Mouse (Mus musculus): ENCODE measurements at regions not wholly inside any gene's neighbourhood (a gene's known extent, or its start where the extent isn't known, plus 50 kb on each side); places are given as distances from the start of the nearest gene placed in this dataset.

DNA sequence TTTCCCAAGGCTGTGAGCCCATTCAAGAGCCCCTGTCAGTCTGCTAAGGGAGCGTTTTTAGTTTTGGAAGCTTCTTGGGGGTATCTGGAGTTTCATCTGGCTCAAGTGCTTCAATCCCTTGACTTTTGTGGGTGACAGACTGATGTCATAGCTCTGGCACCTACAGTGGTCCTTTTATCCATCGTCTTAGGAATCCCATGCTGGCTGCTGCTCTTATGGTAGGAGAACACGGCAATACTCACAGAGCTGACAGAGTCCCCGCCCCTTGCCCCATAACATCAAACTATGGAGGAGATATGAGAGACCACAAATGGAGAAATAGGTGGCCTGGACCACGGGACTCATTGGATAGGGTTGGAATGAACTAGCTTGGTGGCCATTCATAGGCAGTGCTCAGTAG, 68.0 kb upstream of the Wnt7b start:
- Histone ChIP-seq H3K27me3 (replicated peaks; ENCODE audit: control insufficient read depth, insufficient read depth, low read length) (peaks cover 70% of the 10 kb centered on the region), H3K4me1 (replicated peaks; ENCODE audit: control insufficient read depth, insufficient read depth, low read length) (peaks cover 4% of the 10 kb centered on the region), H3K4me2 (no peak overlapping the region)

DNA sequence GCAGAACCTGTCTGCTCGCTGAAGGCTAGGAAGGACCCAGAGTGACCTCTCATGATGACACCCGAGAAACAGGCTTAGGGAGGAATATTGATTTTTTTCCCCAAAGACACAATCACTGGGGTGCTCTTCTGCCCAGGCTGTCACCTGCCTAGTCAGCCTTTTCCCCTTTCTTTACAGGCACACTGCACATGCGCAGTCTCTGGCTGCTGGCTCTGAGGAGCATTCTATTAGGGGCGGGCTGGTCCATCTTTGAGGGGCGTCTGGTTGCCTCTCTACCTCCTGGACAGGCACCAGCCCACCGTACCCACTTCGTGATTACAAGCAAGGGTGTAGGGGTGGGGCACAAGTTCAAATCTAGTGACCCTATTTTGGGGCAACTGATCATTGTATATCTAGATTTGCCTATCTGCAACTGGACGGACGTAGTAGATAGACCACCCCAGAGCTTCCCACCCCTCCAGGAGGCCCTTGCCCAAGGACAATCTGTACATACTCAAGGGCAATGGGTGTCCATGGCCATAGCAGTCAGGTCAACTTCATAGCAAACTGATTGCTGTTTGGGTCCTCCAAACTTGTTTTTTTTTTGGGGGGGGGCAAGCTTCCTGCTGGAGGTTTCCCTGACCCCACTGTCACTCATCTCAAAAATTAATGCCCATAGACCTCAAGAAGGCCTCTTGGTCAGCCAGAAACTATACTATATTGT, 69.6 kb upstream of the Wnt7b start:
- no peak for DNase-seq (ENCODE audit: low spot score)
- ATAC-seq (replicated peaks; ENCODE audit: low FRiP score), result no peak
- no peaks in the 10 kb centered on the region; the same call in 1 of the 2 replicates for H3K4me1 ChIP-seq (replicated peaks; ENCODE audit: control insufficient read depth, insufficient read depth, low read length)
- H3K9me3 ChIP-seq (ENCODE audit: control insufficient read depth, low read length), result no peaks in the 10 kb centered on the region
- no peaks in the 10 kb centered on the region for H3K36me3 ChIP-seq (ENCODE audit: control insufficient read depth, insufficient read depth, low read length)
- no peak overlapping the region for H3K27ac ChIP-seq (ENCODE audit: low read depth, low read length)
- WGBS, result 74% methylated on average over 9 of the region's 9 CpGs
- H3K9ac ChIP-seq (ENCODE audit: low read depth, low read length), result no peak overlapping the region
- no peak overlapping the region for H3K4me3 ChIP-seq (ENCODE audit: low read depth, low read length)
- H3K27me3 ChIP-seq (replicated peaks; ENCODE audit: control insufficient read depth, insufficient read depth, low read length), result peaks cover 64% of the 10 kb centered on the region
- H3K4me2 ChIP-seq, result no peak overlapping the region

More for the DNA sequence above, 68.0 kb upstream of the Wnt7b start:
- no peak for ATAC-seq (replicated peaks; ENCODE audit: low FRiP score)
- H3K4me3 ChIP-seq (ENCODE audit: low read depth, low read length), result no peak overlapping the region
- H3K9ac ChIP-seq (ENCODE audit: low read depth, low read length), result no peak overlapping the region
- no peak for DNase-seq (ENCODE audit: low spot score)
- H3K27ac ChIP-seq (ENCODE audit: low read depth, low read length), result no peak overlapping the region
- no peaks in the 10 kb centered on the region for H3K9me3 ChIP-seq (ENCODE audit: control insufficient read depth, low read length)
- no peaks in the 10 kb centered on the region for H3K36me3 ChIP-seq (ENCODE audit: control insufficient read depth, insufficient read depth, low read length)
- 67% methylated on average over 5 of the region's 5 CpGs for WGBS

- 84% methylated on average over 5 of the region's 5 CpGs for WGBS
- Histone ChIP-seq H3K4me3 (ENCODE audit: low read depth, low read length) (no peak overlapping the region), H3K4me1 (replicated peaks; ENCODE audit: control insufficient read depth, insufficient read depth, low read length) (no peaks in the 10 kb centered on the region; the same call in 1 of the 2 replicates), H3K27ac (ENCODE audit: low read depth, low read length) (no peak overlapping the region), H3K9me3 (ENCODE audit: control insufficient read depth, low read length) (no peaks in the 10 kb centered on the region), H3K27me3 (replicated peaks; ENCODE audit: control insufficient read depth, insufficient read depth, low read length) (peaks cover 65% of the 10 kb centered on the region), H3K4me2 (no peak overlapping the region), H3K36me3 (ENCODE audit: control insufficient read depth, insufficient read depth, low read length) (no peaks in the 10 kb centered on the region), H3K9ac (ENCODE audit: low read depth, low read length) (no peak overlapping the region)
- ATAC-seq (replicated peaks; ENCODE audit: low FRiP score) (no peak), DNase-seq (ENCODE audit: low spot score) (no peak)
Observed at GRCm38 (mm10) chr15:85652431-85652830, 70.2 kb upstream of the Wnt7b start.

DNA sequence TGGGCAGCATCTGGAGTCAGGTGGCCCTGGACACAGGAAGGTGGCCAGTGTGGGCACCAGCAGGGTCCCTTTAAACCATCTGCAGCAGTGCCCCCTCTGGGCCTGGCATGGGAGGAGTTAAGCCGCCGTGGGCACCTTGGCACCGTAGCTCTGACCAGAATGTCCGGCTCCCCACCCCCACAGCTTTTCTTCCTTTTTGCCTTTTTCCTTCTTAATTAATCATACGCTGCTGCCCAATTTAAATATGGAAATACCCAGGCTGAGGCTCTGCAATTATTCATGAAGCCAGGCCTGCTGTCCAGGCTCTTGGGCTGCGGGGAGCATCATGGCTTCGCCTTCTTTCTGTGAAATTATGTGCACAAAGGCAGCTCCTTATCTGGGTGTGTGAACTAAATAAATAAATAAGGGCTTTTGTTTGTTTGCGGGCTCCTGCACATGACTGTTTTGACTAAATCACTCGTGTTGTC, 70.6 kb upstream of the Wnt7b start:
- H3K4me3 ChIP-seq (ENCODE audit: low read depth, low read length), result no peak overlapping the region
- peaks cover 64% of the 10 kb centered on the region for H3K27me3 ChIP-seq (replicated peaks; ENCODE audit: control insufficient read depth, insufficient read depth, low read length)
- no peak overlapping the region for H3K27ac ChIP-seq (ENCODE audit: low read depth, low read length)
- no peak for ATAC-seq (replicated peaks; ENCODE audit: low FRiP score)
- H3K4me2 ChIP-seq, result no peak overlapping the region
- no peak overlapping the region for H3K9ac ChIP-seq (ENCODE audit: low read depth, low read length)
- H3K9me3 ChIP-seq (ENCODE audit: control insufficient read depth, low read length), result no peaks in the 10 kb centered on the region
- no peak for DNase-seq (ENCODE audit: low spot score)
- H3K36me3 ChIP-seq (ENCODE audit: control insufficient read depth, insufficient read depth, low read length), result no peaks in the 10 kb centered on the region
- no peaks in the 10 kb centered on the region; the same call in 1 of the 2 replicates for H3K4me1 ChIP-seq (replicated peaks; ENCODE audit: control insufficient read depth, insufficient read depth, low read length)
- 77% methylated on average over 9 of the region's 9 CpGs for WGBS

DNA sequence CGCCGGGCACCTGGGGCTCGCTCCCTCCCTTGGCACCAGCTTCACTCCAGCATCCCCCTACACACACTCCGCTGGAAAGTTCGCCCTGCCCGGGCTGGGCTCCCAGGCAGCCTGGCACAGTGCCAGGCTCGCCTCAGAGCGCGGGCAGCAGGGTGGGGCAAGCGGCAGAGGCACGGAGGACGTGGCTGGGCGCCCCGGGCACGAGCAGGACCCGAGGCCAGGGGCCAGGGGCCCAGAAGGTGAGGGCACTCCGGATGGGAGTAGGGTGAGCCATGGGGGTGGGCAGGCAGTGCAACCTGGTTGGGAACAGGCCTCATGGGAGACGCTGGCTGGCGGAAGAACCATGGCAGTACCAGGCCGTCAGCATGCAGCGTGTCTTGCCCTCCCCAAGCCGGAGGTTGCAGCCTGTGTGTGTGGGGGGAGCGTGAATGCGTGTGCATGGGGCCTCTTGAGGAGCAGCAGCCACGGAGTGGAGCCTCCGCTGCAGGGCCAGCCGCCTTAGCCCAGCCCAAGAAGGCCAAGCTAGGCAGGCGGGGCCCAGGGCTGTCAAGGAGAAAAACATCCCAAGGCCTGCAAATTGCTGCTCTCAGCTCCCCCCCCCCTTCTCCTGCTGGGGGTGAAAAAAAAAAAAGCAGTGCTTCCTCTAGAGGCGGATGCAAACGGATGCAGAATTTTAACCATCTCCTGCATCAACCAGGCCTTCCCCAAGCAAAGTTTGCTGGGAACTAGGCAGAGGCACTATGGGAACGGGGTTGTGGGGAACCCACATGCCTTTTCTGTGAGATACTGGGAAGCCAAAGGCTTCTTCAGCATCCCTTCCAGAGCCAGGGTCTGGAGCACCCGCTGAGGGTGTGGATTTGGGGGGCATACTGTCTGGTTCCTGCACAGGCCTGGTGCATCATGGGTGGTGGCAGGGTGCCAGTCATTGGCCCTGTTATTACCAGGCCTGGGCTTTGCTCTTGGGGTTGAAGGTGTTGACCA, 71.4 kb upstream of the Wnt7b start:
- no peaks in the 10 kb centered on the region; the same call in 1 of the 2 replicates for H3K4me1 ChIP-seq (replicated peaks; ENCODE audit: control insufficient read depth, insufficient read depth, low read length)

DNA sequence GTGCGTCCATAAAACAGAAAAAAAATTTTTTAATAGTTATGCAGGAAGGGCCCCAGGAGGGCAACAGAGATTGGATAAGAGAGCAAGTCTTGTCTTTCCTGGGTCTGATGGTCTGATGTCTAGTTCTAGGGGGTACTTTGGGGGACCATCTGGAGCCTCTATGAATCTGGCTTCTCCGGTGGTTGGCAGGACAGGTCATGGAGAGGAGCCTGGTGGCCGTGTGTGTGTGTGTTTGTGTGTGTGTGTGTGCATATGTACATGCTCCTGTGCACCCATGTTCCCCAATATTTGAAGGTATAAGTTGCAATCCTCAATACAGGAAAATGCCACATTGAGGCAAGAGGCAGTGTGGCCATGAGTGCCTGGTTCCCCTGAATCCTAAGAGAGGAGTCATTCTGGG, 72.5 kb upstream of the Wnt7b start:
- no peak overlapping the region for H3K27ac ChIP-seq (ENCODE audit: low read depth, low read length)
- DNase-seq (ENCODE audit: low spot score) (no peak), ATAC-seq (replicated peaks; ENCODE audit: low FRiP score) (no peak)
- H3K9me3 ChIP-seq (ENCODE audit: control insufficient read depth, low read length), result no peaks in the 10 kb centered on the region
- no peak overlapping the region for H3K9ac ChIP-seq (ENCODE audit: low read depth, low read length)
- H3K4me2 ChIP-seq, result no peak overlapping the region
- no peaks in the 10 kb centered on the region for H3K36me3 ChIP-seq (ENCODE audit: control insufficient read depth, insufficient read depth, low read length)
- no peaks in the 10 kb centered on the region; the same call in 1 of the 2 replicates for H3K4me1 ChIP-seq (replicated peaks; ENCODE audit: control insufficient read depth, insufficient read depth, low read length)
- peaks cover 73% of the 10 kb centered on the region for H3K27me3 ChIP-seq (replicated peaks; ENCODE audit: control insufficient read depth, insufficient read depth, low read length)
- H3K4me3 ChIP-seq (ENCODE audit: low read depth, low read length), result no peak overlapping the region
- WGBS, result 89% methylated on average over 3 of the region's 3 CpGs

More for the DNA sequence above, 71.4 kb upstream of the Wnt7b start:
- H3K27ac ChIP-seq (ENCODE audit: low read depth, low read length), result 0 out of 2 replicates have a peak overlapping the region, but pooled peaks have one; percentile 19
- no peak overlapping the region for H3K4me3 ChIP-seq (ENCODE audit: low read depth, low read length)
- peaks cover 65% of the 10 kb centered on the region for H3K27me3 ChIP-seq (replicated peaks; ENCODE audit: control insufficient read depth, insufficient read depth, low read length)
- ATAC-seq (replicated peaks; ENCODE audit: low FRiP score), result no peak; the same call in 1 of the 2 replicates
- peak overlapping the region; percentile 40 for H3K4me2 ChIP-seq
- no peaks in the 10 kb centered on the region for H3K36me3 ChIP-seq (ENCODE audit: control insufficient read depth, insufficient read depth, low read length)
- H3K9ac ChIP-seq (ENCODE audit: low read depth, low read length), result no peak overlapping the region
- DNase-seq (ENCODE audit: low spot score), result no peak
- 53% methylated on average over 32 of the region's 32 CpGs for WGBS
- no peaks in the 10 kb centered on the region for H3K9me3 ChIP-seq (ENCODE audit: control insufficient read depth, low read length)

DNA sequence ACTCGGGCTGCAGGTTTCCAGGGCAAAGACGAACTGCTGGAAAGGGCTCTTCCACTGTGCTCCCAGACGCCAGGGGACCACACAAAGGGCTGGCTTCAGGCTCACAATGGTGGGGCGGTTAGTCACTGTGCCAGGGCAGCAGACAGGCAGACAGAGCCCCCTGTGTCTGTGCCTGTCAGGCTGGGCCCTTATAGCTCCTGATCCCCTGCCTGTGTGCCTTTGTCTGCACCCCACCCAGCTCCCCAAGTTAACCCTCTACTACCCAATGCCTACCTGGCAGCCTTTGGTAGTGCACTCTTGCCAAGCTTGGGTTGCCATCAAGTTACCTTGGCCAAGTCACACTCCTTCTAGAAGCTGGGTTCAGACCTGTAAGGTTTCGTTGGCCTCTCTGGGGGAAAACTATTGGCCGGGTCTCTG, 73.5 kb upstream of the Wnt7b start:
- DNase-seq (ENCODE audit: low spot score) (no peak), ATAC-seq (replicated peaks; ENCODE audit: low FRiP score) (no peak)
- H3K27ac ChIP-seq (ENCODE audit: low read depth, low read length), result no peak overlapping the region
- no peaks in the 10 kb centered on the region for H3K36me3 ChIP-seq (ENCODE audit: control insufficient read depth, insufficient read depth, low read length)
- 57% methylated on average over 6 of the region's 6 CpGs for WGBS
- H3K4me3 ChIP-seq (ENCODE audit: low read depth, low read length), result no peak overlapping the region
- H3K9ac ChIP-seq (ENCODE audit: low read depth, low read length), result no peak overlapping the region
- no peaks in the 10 kb centered on the region for H3K9me3 ChIP-seq (ENCODE audit: control insufficient read depth, low read length)
- H3K27me3 ChIP-seq (replicated peaks; ENCODE audit: control insufficient read depth, insufficient read depth, low read length), result peaks cover 74% of the 10 kb centered on the region
- no peak overlapping the region for H3K4me2 ChIP-seq
- H3K4me1 ChIP-seq (replicated peaks; ENCODE audit: control insufficient read depth, insufficient read depth, low read length), result no peaks in the 10 kb centered on the region; the same call in 1 of the 2 replicates

- H3K27ac ChIP-seq (ENCODE audit: low read depth, low read length), result no peak overlapping the region
- no peaks in the 10 kb centered on the region for H3K36me3 ChIP-seq (ENCODE audit: control insufficient read depth, insufficient read depth, low read length)
- no peak overlapping the region for H3K9ac ChIP-seq (ENCODE audit: low read depth, low read length)
- no peaks in the 10 kb centered on the region; the same call in 1 of the 2 replicates for H3K4me1 ChIP-seq (replicated peaks; ENCODE audit: control insufficient read depth, insufficient read depth, low read length)
- no peak overlapping the region for H3K4me3 ChIP-seq (ENCODE audit: low read depth, low read length)
- H3K9me3 ChIP-seq (ENCODE audit: control insufficient read depth, low read length), result no peaks in the 10 kb centered on the region
- WGBS, result 82% methylated on average over 6 of the region's 6 CpGs
- H3K4me2 ChIP-seq, result no peak overlapping the region
- DNase-seq (ENCODE audit: low spot score) (no peak), ATAC-seq (replicated peaks; ENCODE audit: low FRiP score) (no peak)
- H3K27me3 ChIP-seq (replicated peaks; ENCODE audit: control insufficient read depth, insufficient read depth, low read length), result peaks cover 75% of the 10 kb centered on the region
Observed at GRCm38 (mm10) chr15:85656852-85657251, 74.6 kb upstream of the Wnt7b start.

Measured in liver, embryonic 11.5 days (tissue).